Mouse (Mus musculus): ENCODE data around the gene Ces1a. TPM values are rescaled to one million over a fixed set of nuclear protein-coding genes. Genes with fewer than 3 reads are reported as not detected.

Gene Ces1a
- total RNA-seq (2017) = 0.29 TPM in 1 of 3 replicates, not detected in the others

- no peak for ATAC-seq (replicated peaks; ENCODE audit: insufficient number of reproducible peaks, low FRiP score, low TSS enrichment, poor library complexity, severe bottlenecking)
These were observed at the start of gene Ces1a for GRCm38 (mm10) chr8:93048092-93048491. TSS of gene Ces1a (minus strand) at chr8:93048192.

- no peak for ATAC-seq (replicated peaks; ENCODE audit: insufficient number of reproducible peaks, low FRiP score, low TSS enrichment, poor library complexity, severe bottlenecking)
These were observed 47.4 kb upstream of the Ces1a start for GRCm38 (mm10) chr8:93095376-93095775.

GRCm38 (mm10) chr8:93091324-93091723, 43.3 kb upstream of the Ces1a start:
- no peak for ATAC-seq (replicated peaks; ENCODE audit: insufficient number of reproducible peaks, low FRiP score, low TSS enrichment, poor library complexity, severe bottlenecking)

- no peak for ATAC-seq (replicated peaks; ENCODE audit: insufficient number of reproducible peaks, low FRiP score, low TSS enrichment, poor library complexity, severe bottlenecking)
These were observed 40.7 kb upstream of the Ces1a start for GRCm38 (mm10) chr8:93088686-93089122.

GRCm38 (mm10) chr8:93088193-93088592, 40.2 kb upstream of the Ces1a start:
- ATAC-seq (replicated peaks; ENCODE audit: insufficient number of reproducible peaks, low FRiP score, low TSS enrichment, poor library complexity, severe bottlenecking) = no peak

- ATAC-seq (replicated peaks; ENCODE audit: insufficient number of reproducible peaks, low FRiP score, low TSS enrichment, poor library complexity, severe bottlenecking) = no peak
These were observed 31.9 kb upstream of the Ces1a start, which contains the start of gene Ces1b for GRCm38 (mm10) chr8:93079887-93080286. TSS of gene Ces1b (minus strand) at chr8:93080017.

GRCm38 (mm10) chr8:93075251-93075650, 27.3 kb upstream of the Ces1a start:
- no peak for ATAC-seq (replicated peaks; ENCODE audit: insufficient number of reproducible peaks, low FRiP score, low TSS enrichment, poor library complexity, severe bottlenecking)

GRCm38 (mm10) chr8:93063416-93064117, 15.6 kb upstream of the Ces1a start:
- no peak for ATAC-seq (replicated peaks; ENCODE audit: insufficient number of reproducible peaks, low FRiP score, low TSS enrichment, poor library complexity, severe bottlenecking)

- ATAC-seq (replicated peaks; ENCODE audit: insufficient number of reproducible peaks, low FRiP score, low TSS enrichment, poor library complexity, severe bottlenecking) = no peak
These were observed 11.2 kb upstream of the Ces1a start for GRCm38 (mm10) chr8:93059185-93059584.

- ATAC-seq (replicated peaks; ENCODE audit: insufficient number of reproducible peaks, low FRiP score, low TSS enrichment, poor library complexity, severe bottlenecking) = no peak
These were observed 7.2 kb upstream of the Ces1a start for GRCm38 (mm10) chr8:93055238-93055637.

- ATAC-seq (replicated peaks; ENCODE audit: insufficient number of reproducible peaks, low FRiP score, low TSS enrichment, poor library complexity, severe bottlenecking) = no peak
These were observed 771 bp upstream of the Ces1a start for GRCm38 (mm10) chr8:93048510-93049416.

GRCm38 (mm10) chr8:93043083-93043482, 4.9 kb downstream of the Ces1a start:
- ATAC-seq (replicated peaks; ENCODE audit: insufficient number of reproducible peaks, low FRiP score, low TSS enrichment, poor library complexity, severe bottlenecking) = no peak

- ATAC-seq (replicated peaks; ENCODE audit: insufficient number of reproducible peaks, low FRiP score, low TSS enrichment, poor library complexity, severe bottlenecking) = no peak
These were observed 7.0 kb downstream of the Ces1a start for GRCm38 (mm10) chr8:93040776-93041567.

- ATAC-seq (replicated peaks; ENCODE audit: insufficient number of reproducible peaks, low FRiP score, low TSS enrichment, poor library complexity, severe bottlenecking) = no peak
These were observed 7.7 kb downstream of the Ces1a start for GRCm38 (mm10) chr8:93040256-93040655.

- no peak for ATAC-seq (replicated peaks; ENCODE audit: insufficient number of reproducible peaks, low FRiP score, low TSS enrichment, poor library complexity, severe bottlenecking)
These were observed 9.2 kb downstream of the Ces1a start for GRCm38 (mm10) chr8:93038831-93039230.

GRCm38 (mm10) chr8:93030664-93031063, 17.3 kb downstream of the Ces1a start:
- no peak for ATAC-seq (replicated peaks; ENCODE audit: insufficient number of reproducible peaks, low FRiP score, low TSS enrichment, poor library complexity, severe bottlenecking)

GRCm38 (mm10) chr8:93021738-93022137, 26.3 kb downstream of the Ces1a start:
- ATAC-seq (replicated peaks; ENCODE audit: insufficient number of reproducible peaks, low FRiP score, low TSS enrichment, poor library complexity, severe bottlenecking) = no peak

- no peak for ATAC-seq (replicated peaks; ENCODE audit: insufficient number of reproducible peaks, low FRiP score, low TSS enrichment, poor library complexity, severe bottlenecking)
These were observed 33.7 kb downstream of the Ces1a start for GRCm38 (mm10) chr8:93014300-93014699.

GRCm38 (mm10) chr8:93012226-93012625, 35.8 kb downstream of the Ces1a start:
- no peak for ATAC-seq (replicated peaks; ENCODE audit: insufficient number of reproducible peaks, low FRiP score, low TSS enrichment, poor library complexity, severe bottlenecking)

Data from monocyte, adult 5-6 weeks (primary cell).